Mouse (Mus musculus): ENCODE results near the gene Fstl3. TPM values are rescaled to one million over a fixed set of nuclear protein-coding genes. Genes with fewer than 3 reads are reported as not detected.

Fstl3 gene
- 4.2 and 4.3 TPM in 2 replicates for polyA plus RNA-seq (2012; ENCODE audit: low replicate concordance)

GRCm38 (mm10) chr10:79777103-79777531, at the start of gene Fstl3:
TSS of gene Fstl3 (plus strand) at chr10:79777272.

GRCm38 (mm10) chr10:79745898-79746773, 30.9 kb upstream of the Fstl3 start, which contains the start of gene Polrmt:
TSS of gene Polrmt (minus strand) at chr10:79746581.

GRCm38 (mm10) chr10:79754856-79755516, 22.1 kb upstream of the Fstl3 start, which contains the start of gene Fgf22:
TSS of gene Fgf22 (plus strand) at chr10:79755076.

GRCm38 (mm10) chr10:79766508-79767325, 10.4 kb upstream of the Fstl3 start, which contains the start of gene Rnf126:
TSS of gene Rnf126 (minus strand) at chr10:79766952.

GRCm38 (mm10) chr10:79790861-79791260, 13.8 kb downstream of the Fstl3 start, which contains the start of gene Prss57:
TSS of gene Prss57 (minus strand) at chr10:79790961.

GRCm38 (mm10) chr10:79793051-79793737, 16.1 kb downstream of the Fstl3 start, which contains the start of gene Palm:
TSS of gene Palm (plus strand) at chr10:79793572.

GRCm38 (mm10) chr10:79820782-79821181, 43.7 kb downstream of the Fstl3 start, which contains the start of gene Misp:
TSS of gene Misp (plus strand) at chr10:79820989.

Other genes starting within 250 kb of the Fstl3 start
- 6.8 and 7.6 TPM in 2 replicates for gene Plpp2, start 243.5 kb upstream of the Fstl3 start, polyA plus RNA-seq (2012; ENCODE audit: low replicate concordance)
- 73.5 and 136 TPM in 2 replicates for gene Mier2, start 222.1 kb upstream of the Fstl3 start, polyA plus RNA-seq (2012; ENCODE audit: low replicate concordance)
- gene Theg, start 189.9 kb upstream of the Fstl3 start, polyA plus RNA-seq (2012; ENCODE audit: low replicate concordance), result 1.3 TPM in 1 of 2 replicates, not detected in the other
- gene C2cd4c, start 163.2 kb upstream of the Fstl3 start, polyA plus RNA-seq (2012; ENCODE audit: low replicate concordance), result 0.04 TPM in 1 of 2 replicates, not detected in the other
- 0.10 TPM in 1 of 2 replicates, not detected in the other for gene Shc2, start 139.4 kb upstream of the Fstl3 start, polyA plus RNA-seq (2012; ENCODE audit: low replicate concordance)
- gene Odf3l2, start 131.5 kb upstream of the Fstl3 start, polyA plus RNA-seq (2012; ENCODE audit: low replicate concordance), result not detected in 2 replicates
- gene Madcam1, start 112.7 kb upstream of the Fstl3 start, polyA plus RNA-seq (2012; ENCODE audit: low replicate concordance), result 0.47 and 1.1 TPM in 2 replicates
- gene Tpgs1, start 107.9 kb upstream of the Fstl3 start, polyA plus RNA-seq (2012; ENCODE audit: low replicate concordance), result 102 and 157 TPM in 2 replicates
- gene Cdc34, start 95.1 kb upstream of the Fstl3 start, polyA plus RNA-seq (2012; ENCODE audit: low replicate concordance), result 189 and 251 TPM in 2 replicates
- 2.7 and 3.9 TPM in 2 replicates for gene Gzmm, start 88.3 kb upstream of the Fstl3 start, polyA plus RNA-seq (2012; ENCODE audit: low replicate concordance)
- 581 and 590 TPM in 2 replicates for gene Bsg, start 72.8 kb upstream of the Fstl3 start, polyA plus RNA-seq (2012; ENCODE audit: low replicate concordance)
- 0.37 and 1.3 TPM in 2 replicates for gene Hcn2, start 60.6 kb upstream of the Fstl3 start, polyA plus RNA-seq (2012; ENCODE audit: low replicate concordance)
- gene Polrmt, start 30.7 kb upstream of the Fstl3 start, polyA plus RNA-seq (2012; ENCODE audit: low replicate concordance), result 36.7 and 50.9 TPM in 2 replicates
- gene Fgf22, start 22.2 kb upstream of the Fstl3 start, polyA plus RNA-seq (2012; ENCODE audit: low replicate concordance), result not detected in 2 replicates
- 177 and 359 TPM in 2 replicates for gene Rnf126, start 10.3 kb upstream of the Fstl3 start, polyA plus RNA-seq (2012; ENCODE audit: low replicate concordance)
- gene Prss57, start 13.7 kb downstream of the Fstl3 start, polyA plus RNA-seq (2012; ENCODE audit: low replicate concordance), result 0.31 and 0.33 TPM in 2 replicates
- gene Palm, start 16.3 kb downstream of the Fstl3 start, polyA plus RNA-seq (2012; ENCODE audit: low replicate concordance), result 23.6 and 106 TPM in 2 replicates
- 0.25 and 0.27 TPM in 2 replicates for gene Misp, start 43.7 kb downstream of the Fstl3 start, polyA plus RNA-seq (2012; ENCODE audit: low replicate concordance)
- 339 and 505 TPM in 2 replicates for gene Ptbp1, start 77.2 kb downstream of the Fstl3 start, polyA plus RNA-seq (2012; ENCODE audit: low replicate concordance)
- 14.3 and 43.0 TPM in 2 replicates for gene Prtn3, start 97.2 kb downstream of the Fstl3 start, polyA plus RNA-seq (2012; ENCODE audit: low replicate concordance)
- 0.57 and 2.3 TPM in 2 replicates for gene Plppr3, start 97.4 kb downstream of the Fstl3 start, polyA plus RNA-seq (2012; ENCODE audit: low replicate concordance)
- gene Elane, start 109.0 kb downstream of the Fstl3 start, polyA plus RNA-seq (2012; ENCODE audit: low replicate concordance), result 11.5 and 13.6 TPM in 2 replicates
- not detected in 2 replicates for gene Cfd, start 113.6 kb downstream of the Fstl3 start, polyA plus RNA-seq (2012; ENCODE audit: low replicate concordance)
- gene Med16, start 131.7 kb downstream of the Fstl3 start, polyA plus RNA-seq (2012; ENCODE audit: low replicate concordance), result 45.3 and 64.9 TPM in 2 replicates
- 0.88 TPM in 1 of 2 replicates, not detected in the other for gene Gm26602, start 133.6 kb downstream of the Fstl3 start, polyA plus RNA-seq (2012; ENCODE audit: low replicate concordance)
- 1.2 and 3.0 TPM in 2 replicates for gene Kiss1r, start 139.7 kb downstream of the Fstl3 start, polyA plus RNA-seq (2012; ENCODE audit: low replicate concordance)
- 194 and 217 TPM in 2 replicates for gene R3hdm4, start 143.9 kb downstream of the Fstl3 start, polyA plus RNA-seq (2012; ENCODE audit: low replicate concordance)
- gene Arid3a, start 149.8 kb downstream of the Fstl3 start, polyA plus RNA-seq (2012; ENCODE audit: low replicate concordance), result 90.3 and 327 TPM in 2 replicates
- gene Wdr18, start 182.9 kb downstream of the Fstl3 start, polyA plus RNA-seq (2012; ENCODE audit: low replicate concordance), result 29.7 and 32.3 TPM in 2 replicates
- gene Grin3b, start 193.4 kb downstream of the Fstl3 start, polyA plus RNA-seq (2012; ENCODE audit: low replicate concordance), result 0.17 and 0.43 TPM in 2 replicates
- 311 and 927 TPM in 2 replicates for gene Tmem259, start 207.1 kb downstream of the Fstl3 start, polyA plus RNA-seq (2012; ENCODE audit: low replicate concordance)
- 876 and 1,258 TPM in 2 replicates for gene Cnn2, start 211.3 kb downstream of the Fstl3 start, polyA plus RNA-seq (2012; ENCODE audit: low replicate concordance)
- 42.0 and 76.1 TPM in 2 replicates for gene Abca7, start 219.2 kb downstream of the Fstl3 start, polyA plus RNA-seq (2012; ENCODE audit: low replicate concordance)
- 660 and 1,623 TPM in 2 replicates for gene Arhgap45, start 239.4 kb downstream of the Fstl3 start, polyA plus RNA-seq (2012; ENCODE audit: low replicate concordance)